Mouse (Mus musculus) ES-E14 (cell line): ENCODE data around the gene Slc10a4. TPM values are rescaled to one million over a fixed set of nuclear protein-coding genes. Genes with fewer than 3 reads are reported as not detected.

Experiments used
- DNase-seq: peaks from one replicate; pipeline ENCODE4 v3.0.0-alpha.2; 2013; ENCODE audit warnings: low read depth, low spot score
- H3K27ac ChIP-seq: 2 replicates; pipeline ENCODE4 v1.5.1; 2012; ENCODE audit warnings: low read depth, mild to moderate bottlenecking, low read length, moderate library complexity, mixed read lengths; ENCODE audit not compliant: poor library complexity, insufficient read depth, severe bottlenecking
- H3K36me3 ChIP-seq: 2 replicates; pipeline ENCODE4 v1.6.1; 2012; ENCODE audit warnings: mild to moderate bottlenecking, low read length, moderate library complexity, mixed read lengths; ENCODE audit not compliant: control insufficient read depth, poor library complexity, insufficient read depth, severe bottlenecking
- H3K4me1 ChIP-seq, 2 experiments: fragments of 150-350 bp in 1 of 2; sonication (generic) in 1 of 2; 2 replicates each; pipeline ENCODE4 v1.6.1; 2012; ENCODE audit warnings: low read length in 2 of 2, mild to moderate bottlenecking in 1 of 2, mixed read lengths in 1 of 2; ENCODE audit not compliant: control insufficient read depth in 2 of 2, insufficient read depth in 2 of 2, poor library complexity in 1 of 2
- H3K4me3 ChIP-seq, 2 experiments: fragments of 150-350 bp in 1 of 2; sonication (generic) in 1 of 2; 2 replicates each; pipeline ENCODE4 v1.5.1; 2012; ENCODE audit warnings: low read length in 2 of 2, low read depth in 1 of 2, mild to moderate bottlenecking in 1 of 2, mixed read lengths in 1 of 2; ENCODE audit not compliant: insufficient read depth in 1 of 2, poor library complexity in 1 of 2, severe bottlenecking in 1 of 2
- H3K9ac ChIP-seq: 2 replicates; pipeline ENCODE4 v1.6.1; 2012; ENCODE audit warnings: low read depth, mild to moderate bottlenecking, low read length, mixed read lengths; ENCODE audit not compliant: poor library complexity, insufficient read depth, severe bottlenecking
- H3K9me3 ChIP-seq: fragments of 150-350 bp; sonication (generic); 2 replicates; pipeline ENCODE4 v1.6.1; 2012; ENCODE audit warnings: low read depth, mild to moderate bottlenecking, low read length; ENCODE audit not compliant: control insufficient read depth, insufficient read depth
- CHD2 ChIP-seq: IDR thresholded peaks from 2 replicates; pipeline ENCODE4 v1.6.1; 2014; ENCODE audit warnings: mild to moderate bottlenecking, low read depth, low read length, inconsistent platforms
- HCFC1 ChIP-seq: IDR thresholded peaks from 2 replicates; pipeline ENCODE4 v1.6.1; 2012; ENCODE audit warnings: low read length, inconsistent platforms, borderline replicate concordance; ENCODE audit not compliant: insufficient read depth
- MAFK ChIP-seq: IDR thresholded peaks from 2 replicates; pipeline ENCODE4 v1.6.1; 2014; ENCODE audit warnings: mild to moderate bottlenecking, low read depth, low read length, inconsistent platforms; ENCODE audit not compliant: insufficient read depth
- ZC3H11A ChIP-seq: IDR thresholded peaks from 2 replicates; pipeline ENCODE4 v1.6.1; 2012; ENCODE audit warnings: low read depth, mild to moderate bottlenecking, inconsistent platforms, low read length, borderline replicate concordance
- ZNF384 ChIP-seq: IDR thresholded peaks from 2 replicates; pipeline ENCODE4 v1.6.1; 2012; ENCODE audit warnings: low read depth, low read length, inconsistent platforms
- in situ Hi-C, 2 experiments: fragments of 600-800 bp; cut with MboI; formaldehyde crosslinking; loops; one replicate each; pipeline ENCODE4 v1.15.1; 2025; ENCODE audit warnings: low sequenced_read_pairs in 2 of 2, inconsistent platforms in 1 of 2; ENCODE audit not compliant: unreplicated experiment in 2 of 2
- total RNA-seq: library from RNA; depleted of rRNA; stranded (reverse); fragments of 300-350 nt; gene quantifications from 2 replicates; pipeline ENCODE4 v1.2.3, GENCODE M21; 2012; rRNA removed

The Slc10a4 gene
- total RNA-seq, 1 experiment, result 0.45 TPM

GRCm38 (mm10) chr5:73053933-73054332 lies 47.2 kb downstream of the Slc10a4 start:
- H3K4me3 ChIP-seq, result no peak overlapping the region
- in situ Hi-C loops, result no loop called here
- no peaks in the 10 kb centered on the region for H3K4me1 ChIP-seq
- H3K9ac ChIP-seq, result no peak overlapping the region
- no peaks in the 10 kb centered on the region for H3K9me3 ChIP-seq
- TF ChIP-seq HCFC1, result no peak
- TF ChIP-seq ZC3H11A, result no peak
- TF ChIP-seq ZNF384, result no peak
- TF ChIP-seq MAFK, result no peak
- no peak for TF ChIP-seq CHD2
- no peak overlapping the region for H3K27ac ChIP-seq
- no peak for DNase-seq
- peaks cover 37% of the 10 kb centered on the region for H3K36me3 ChIP-seq

GRCm38 (mm10) chr5:73056457-73056856 lies 49.8 kb downstream of the Slc10a4 start:
- H3K27ac ChIP-seq, result no peak overlapping the region
- no peaks in the 10 kb centered on the region for H3K4me1 ChIP-seq
- TF ChIP-seq ZNF384 (no peak), ZC3H11A (no peak), HCFC1 (no peak), CHD2 (no peak), MAFK (no peak)
- in situ Hi-C loops, result no loop called here
- peaks cover 29% of the 10 kb centered on the region for H3K36me3 ChIP-seq
- H3K9ac ChIP-seq, result no peak overlapping the region
- no peaks in the 10 kb centered on the region for H3K9me3 ChIP-seq
- H3K4me3 ChIP-seq, result no peak overlapping the region
- DNase-seq, result no peak

DNA sequence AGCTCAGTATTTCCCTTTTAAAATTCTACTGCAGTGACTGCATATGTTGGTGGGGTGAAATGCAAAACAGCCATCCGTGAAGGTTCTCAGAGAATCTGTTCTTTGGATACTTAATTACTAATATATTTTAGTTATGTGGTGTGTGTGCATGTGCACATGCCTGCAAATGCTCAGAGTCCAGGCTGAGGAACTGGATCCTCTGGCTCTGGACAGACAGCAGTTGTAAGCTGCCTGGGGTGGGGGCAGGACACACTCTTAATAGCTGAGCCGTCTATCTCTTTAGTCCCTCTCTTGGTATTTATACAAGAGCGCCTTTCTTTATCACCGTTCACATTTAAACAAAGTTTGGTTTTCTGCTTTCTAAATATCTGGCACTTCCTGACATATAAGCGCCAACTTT lies 50.3 kb downstream of the Slc10a4 start:
- in situ Hi-C loops, result no loop called here
- no peak overlapping the region for H3K27ac ChIP-seq
- no peak for DNase-seq
- H3K9me3 ChIP-seq, result no peaks in the 10 kb centered on the region
- H3K36me3 ChIP-seq, result peaks cover 29% of the 10 kb centered on the region
- H3K4me3 ChIP-seq, result no peak overlapping the region
- no peak overlapping the region for H3K9ac ChIP-seq
- no peaks in the 10 kb centered on the region for H3K4me1 ChIP-seq
- TF ChIP-seq ZNF384, result no peak
- TF ChIP-seq HCFC1, result no peak
- no peak for TF ChIP-seq ZC3H11A
- no peak for TF ChIP-seq MAFK
- TF ChIP-seq CHD2, result no peak

DNA sequence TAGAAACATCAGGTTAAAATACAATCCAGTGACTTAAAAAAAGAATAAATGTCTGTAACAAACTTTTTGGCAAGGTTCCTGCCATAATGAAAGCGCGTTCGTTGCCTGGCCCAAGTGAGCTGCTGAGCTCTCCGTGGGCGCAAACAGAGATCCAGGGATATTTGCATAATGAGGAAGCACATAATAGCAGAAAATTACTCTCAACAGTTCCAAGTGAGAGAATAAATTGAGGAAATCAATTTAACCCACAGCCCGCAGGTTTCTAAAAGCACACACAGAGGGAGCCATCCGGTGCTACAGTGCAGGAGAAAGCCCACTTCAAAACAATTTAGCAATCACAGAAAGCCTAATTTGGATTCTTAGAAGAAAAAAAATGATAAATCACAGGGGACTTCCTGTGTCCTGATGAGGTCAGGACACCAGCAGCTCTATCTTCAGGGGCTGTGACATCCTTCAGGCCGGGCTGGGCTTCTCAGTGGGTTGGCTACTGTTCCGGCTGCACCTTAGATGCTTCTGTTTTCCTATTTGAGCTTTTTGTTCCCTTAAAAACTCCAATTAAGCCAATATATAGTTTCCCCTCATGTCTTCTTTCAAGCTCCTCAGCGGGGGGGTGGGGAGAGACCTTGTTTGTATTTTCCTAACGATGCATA lies 54.9 kb downstream of the Slc10a4 start:
- H3K9me3 ChIP-seq, result no peaks in the 10 kb centered on the region
- no peak overlapping the region for H3K27ac ChIP-seq
- in situ Hi-C loops, result no loop called here
- no peak for DNase-seq
- no peak for TF ChIP-seq ZNF384
- TF ChIP-seq HCFC1, result no peak
- no peaks in the 10 kb centered on the region for H3K4me1 ChIP-seq
- H3K9ac ChIP-seq, result no peak overlapping the region
- H3K36me3 ChIP-seq, result peaks cover 12% of the 10 kb centered on the region
- H3K4me3 ChIP-seq, result no peak overlapping the region

Other genes starting within 250 kb of the Slc10a4 start
- 2.1 and 4.7 TPM in 2 replicates for gene Tec, start 138.4 kb upstream of the Slc10a4 start, total RNA-seq
- 23.0 and 24.5 TPM in 2 replicates for gene Slain2, start 92.6 kb upstream of the Slc10a4 start, total RNA-seq
- gene Gm10135, start 32.2 kb upstream of the Slc10a4 start, total RNA-seq, result not detected in 2 replicates
- 52.4 and 53.3 TPM in 2 replicates for gene Fryl, start 249.7 kb downstream of the Slc10a4 start, total RNA-seq